Mouse (Mus musculus) fat pad, adult 2 months (tissue): ENCODE measurements around the gene Kmt5b.

Experiments used
- DNase-seq: peaks from one replicate; pipeline ENCODE4 v3.0.0-alpha.2; 2011; ENCODE audit warnings: low read depth, low spot score; ENCODE audit errors: extremely low read depth

The Kmt5b gene

DNA sequence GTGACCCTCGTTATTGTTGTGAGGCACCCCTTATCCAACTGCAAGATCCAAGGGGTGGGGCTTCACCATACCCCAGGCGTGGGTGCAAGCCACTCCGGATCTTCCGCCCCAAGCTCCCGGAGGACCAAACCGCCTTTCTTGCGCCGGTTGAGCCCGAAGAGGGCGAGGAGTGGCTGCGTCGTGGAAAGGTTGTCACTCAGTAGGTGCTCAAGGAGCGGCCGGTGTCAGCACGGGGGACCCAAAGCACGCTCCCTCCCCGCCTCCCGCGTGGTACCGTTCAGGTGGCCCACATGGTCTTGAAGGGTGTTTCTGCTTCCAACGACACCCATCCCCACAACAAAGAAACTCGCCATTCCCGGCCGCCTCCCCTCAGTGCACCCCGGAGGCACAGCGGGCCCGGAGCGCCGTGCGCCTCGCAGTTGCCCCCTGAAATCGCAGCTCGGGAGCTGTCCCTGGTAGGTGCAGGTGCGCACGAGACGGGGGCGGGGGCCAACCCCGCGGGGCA, at the start of gene Kmt5b:
Gene Kmt5b (plus strand): TSS at position 146 of the 505 bp plus-strand sequence.
- no peak for DNase-seq

DNA sequence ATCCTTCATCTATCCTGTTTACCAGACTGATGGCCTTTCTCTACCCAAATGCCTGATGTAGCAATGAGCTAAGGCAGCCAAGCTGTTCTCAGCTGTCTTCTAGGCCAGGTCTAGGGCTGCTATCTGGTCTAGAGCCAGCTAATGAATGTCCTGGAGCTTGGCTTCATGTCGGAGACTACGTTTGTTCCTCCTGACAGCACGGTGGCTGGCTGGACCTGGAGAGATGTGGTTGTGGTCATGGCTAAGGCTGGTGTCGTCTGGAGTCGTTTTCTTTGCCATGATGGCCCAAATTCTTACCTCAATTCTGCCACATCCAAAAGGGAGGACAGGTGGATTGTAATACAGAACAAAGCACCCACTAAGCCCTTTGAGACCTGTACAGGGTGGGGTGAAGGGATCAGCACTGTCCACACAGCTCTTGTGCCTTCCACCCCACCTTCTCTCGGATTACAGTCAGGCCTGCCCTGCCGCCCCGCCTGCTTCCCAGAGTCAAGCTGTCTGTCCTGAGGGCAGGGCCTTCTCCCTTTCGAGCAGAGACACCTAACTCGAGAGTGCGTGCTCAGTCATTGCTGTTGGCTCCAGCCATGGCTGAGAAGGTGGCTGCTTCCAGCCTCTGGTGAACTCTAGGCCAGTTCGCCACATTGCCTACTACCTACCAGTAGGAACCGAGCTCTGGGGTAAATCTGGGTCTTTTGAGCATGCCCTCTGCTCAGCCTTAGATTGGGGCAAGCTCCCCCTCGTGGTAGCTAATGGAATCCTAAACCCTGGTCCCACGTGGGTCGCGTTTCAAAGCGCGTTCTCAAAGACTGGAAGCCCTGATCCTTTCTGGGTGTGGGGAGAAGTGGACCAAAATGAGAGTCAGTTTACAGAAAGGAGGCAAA, 48.5 kb upstream of the Kmt5b start:
- DNase-seq: no peak

DNA sequence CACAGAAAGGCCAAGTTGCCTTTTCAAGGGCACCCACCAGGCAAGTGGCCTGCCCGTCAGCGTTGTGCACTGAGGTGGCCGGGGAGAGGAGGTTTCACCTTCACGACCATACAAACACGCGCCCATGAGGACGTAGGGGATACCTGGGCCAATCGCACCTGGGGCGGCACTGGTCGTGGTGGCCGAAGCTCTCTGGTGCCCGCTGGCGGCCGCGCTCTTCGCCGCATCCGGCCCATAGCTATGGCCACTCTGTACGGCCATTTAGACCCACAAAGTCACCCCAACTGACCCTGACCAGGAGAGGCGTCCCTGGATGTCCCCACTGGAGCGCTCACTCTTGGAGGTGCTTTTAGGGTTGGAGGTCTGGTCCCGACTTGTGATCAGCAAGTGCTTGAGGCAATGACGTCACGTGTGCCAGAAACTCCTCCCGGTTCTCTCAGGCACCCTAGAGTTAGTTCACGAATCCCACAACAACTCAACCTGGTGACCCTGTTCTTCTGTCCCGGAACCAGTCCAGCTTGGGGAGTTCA, 47.8 kb upstream of the Kmt5b start:
- DNase-seq: no peak

DNA sequence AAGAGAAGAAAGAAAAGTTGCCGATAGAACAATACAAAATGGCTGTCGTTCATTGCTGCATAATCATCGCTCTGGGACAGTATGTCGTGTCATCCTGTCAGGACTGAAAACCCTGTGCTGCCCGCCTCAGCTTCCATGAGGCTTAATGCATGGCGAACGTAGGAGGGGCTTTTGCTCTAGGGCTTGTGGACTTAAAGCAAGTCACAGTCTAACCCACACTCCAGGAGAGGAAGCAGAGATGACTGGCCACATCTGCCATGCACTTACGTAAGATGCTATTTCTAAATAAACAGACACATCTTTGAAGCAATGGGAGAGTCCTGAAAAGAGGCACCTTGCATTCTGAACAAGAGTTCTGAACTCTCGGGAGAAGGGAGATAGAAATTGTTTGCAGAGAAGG, 44.1 kb upstream of the Kmt5b start:
- DNase-seq: no peak

DNA sequence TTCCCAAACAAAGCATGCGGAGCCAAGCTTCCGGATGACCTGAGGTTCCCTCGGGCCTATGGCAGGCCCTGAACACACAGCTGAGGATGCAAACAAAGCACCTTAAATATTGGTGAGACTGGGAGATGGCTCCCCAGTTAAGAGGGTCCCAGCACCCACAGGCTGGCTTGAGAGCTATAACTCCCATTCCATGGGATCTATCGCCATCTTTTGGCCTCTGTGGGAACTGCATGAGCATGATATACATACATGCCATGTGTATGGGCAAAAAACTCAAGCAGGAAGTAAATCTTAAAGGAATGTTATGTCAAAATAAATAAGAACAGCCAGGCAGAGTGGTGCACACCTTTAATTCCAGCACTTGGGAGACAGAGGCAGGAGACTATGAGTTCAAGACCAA, 43.3 kb upstream of the Kmt5b start:
- DNase-seq: no peak

DNA sequence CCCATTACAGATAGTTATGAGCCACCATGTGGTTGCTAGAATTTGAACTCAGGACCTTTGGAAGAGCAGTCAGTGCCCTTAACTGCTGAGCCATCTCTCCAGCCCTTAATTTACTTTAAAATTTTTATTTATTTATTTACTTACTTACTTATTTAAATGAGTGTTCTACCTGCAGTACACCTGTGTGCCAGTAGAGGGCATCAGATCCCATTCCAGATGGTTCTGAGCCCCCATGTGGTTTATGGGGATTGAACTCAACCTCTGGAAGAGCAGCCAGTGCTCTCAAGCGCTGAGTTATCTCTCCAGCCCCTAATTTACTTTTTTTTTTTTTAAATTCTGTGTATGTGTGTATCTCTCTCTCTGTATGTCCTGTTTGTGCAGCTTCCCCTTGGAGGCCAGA, 42.4 kb upstream of the Kmt5b start:
- DNase-seq: no peak

DNA sequence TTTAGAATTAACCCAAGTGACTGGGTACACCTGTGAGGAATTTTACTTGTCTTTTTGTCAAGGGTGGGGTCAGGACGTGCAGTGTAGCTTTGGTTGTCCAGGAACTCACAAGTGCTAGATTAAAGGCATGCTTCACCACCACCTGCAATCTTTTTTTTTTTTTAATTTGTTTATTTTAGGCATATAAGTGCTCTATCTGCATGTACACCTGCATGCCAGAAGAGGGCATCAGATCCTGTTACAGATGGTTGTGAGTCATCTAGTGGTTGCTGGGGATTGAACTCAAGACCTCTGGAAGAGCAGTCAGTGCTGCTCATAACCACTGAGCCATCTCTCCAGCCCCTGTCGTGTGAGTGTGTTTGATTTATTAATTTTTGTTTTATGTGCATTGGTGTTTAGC, 38.3 kb upstream of the Kmt5b start:
- no peak for DNase-seq

DNA sequence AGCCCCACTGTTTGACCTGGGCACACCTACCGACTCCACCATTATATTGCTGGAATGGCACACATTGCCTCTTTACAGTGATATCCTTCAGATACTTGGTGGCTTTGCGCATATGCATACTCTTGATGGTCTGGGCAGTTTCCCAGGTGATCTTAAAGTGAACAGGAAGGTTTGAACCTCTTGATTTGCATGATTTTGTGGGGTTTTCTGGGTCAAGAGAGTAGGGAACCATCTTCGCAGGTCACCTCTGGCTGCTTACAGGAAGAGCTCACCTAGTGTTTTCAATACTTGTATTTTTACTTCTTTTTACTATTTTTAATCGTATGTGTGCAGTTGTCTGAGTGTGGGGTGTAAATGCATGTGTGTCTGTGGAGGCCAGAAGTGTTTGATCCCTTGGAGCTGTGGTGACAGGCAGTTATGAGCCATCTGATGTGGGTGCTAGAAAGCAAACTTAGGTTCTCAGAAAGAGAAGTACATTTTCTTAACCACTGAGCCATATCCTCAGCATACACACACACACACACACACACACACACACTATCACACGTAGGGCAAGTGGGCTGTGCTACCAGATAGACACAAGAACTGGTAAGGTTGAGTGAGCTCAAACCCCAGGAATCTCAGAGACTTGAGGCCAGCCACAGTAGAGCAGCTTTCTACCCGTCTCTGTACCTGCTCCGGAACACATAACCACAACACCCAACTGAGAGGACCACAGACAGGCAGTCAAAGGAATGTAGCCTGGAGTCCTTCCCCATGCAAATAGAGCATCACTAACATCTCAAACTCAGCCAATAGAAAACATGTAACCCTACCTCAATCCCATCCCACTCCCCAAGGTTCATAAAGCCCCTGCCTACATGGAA, 36.2 kb upstream of the Kmt5b start:
- DNase-seq: no peak

DNA sequence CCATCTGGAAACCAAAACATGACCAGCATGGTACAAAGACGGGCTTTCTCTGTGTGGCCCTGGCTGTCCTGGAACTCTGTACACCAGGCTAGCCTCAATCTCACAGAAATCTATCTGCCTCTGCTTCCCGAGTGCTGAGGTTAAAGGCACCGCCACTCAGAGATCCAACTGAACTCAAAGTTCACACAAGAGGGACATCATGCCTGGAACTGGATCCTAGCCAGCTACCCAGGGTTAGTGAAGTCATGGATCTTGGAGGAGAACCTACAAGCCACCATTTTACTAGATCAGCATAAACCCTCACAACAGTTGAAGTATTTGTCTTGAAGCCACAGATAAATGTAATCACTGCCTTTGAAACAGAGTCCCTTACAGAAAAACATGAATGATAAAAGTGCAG, 31.2 kb upstream of the Kmt5b start:
- DNase-seq: no peak

DNA sequence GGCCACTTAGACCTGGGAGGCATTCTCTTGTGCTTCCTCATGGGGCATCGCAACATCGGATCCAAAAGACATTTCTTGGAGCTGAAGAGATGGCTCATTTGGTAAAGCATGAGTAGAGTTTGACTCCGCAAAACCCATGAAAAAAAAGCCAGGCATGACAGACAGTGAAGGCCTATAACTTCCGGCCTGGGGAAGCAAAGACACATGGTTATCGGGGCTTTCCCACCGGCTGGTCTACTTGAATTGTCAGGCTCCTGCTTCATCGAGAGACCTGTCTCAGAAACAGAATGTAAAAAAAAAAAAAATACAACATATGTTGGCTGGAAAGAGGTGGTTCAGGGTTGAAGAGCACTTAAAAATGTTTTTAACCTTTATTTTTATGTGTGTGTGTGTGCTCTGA, 27.6 kb upstream of the Kmt5b start:
- no peak for DNase-seq

DNA sequence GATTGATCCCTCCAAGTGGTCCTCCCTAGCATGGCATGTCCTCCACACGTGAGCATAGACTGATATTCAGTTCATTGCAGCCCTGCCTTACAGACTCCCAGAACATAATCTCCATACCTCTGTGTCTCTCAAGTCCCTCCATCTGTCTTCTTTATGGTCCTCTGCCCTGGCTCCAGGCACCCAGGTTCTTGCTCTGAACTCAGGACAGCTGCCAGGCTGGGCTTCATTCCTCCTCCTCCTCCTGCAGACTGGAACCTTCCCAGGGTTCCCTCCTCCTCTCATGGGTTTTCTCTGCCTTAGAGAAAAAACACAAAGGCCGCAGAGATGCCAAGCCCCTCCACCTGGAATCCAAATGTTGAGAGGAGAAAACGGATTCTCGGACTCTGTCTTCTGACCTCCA, 24.5 kb upstream of the Kmt5b start:
- DNase-seq: no peak

DNA sequence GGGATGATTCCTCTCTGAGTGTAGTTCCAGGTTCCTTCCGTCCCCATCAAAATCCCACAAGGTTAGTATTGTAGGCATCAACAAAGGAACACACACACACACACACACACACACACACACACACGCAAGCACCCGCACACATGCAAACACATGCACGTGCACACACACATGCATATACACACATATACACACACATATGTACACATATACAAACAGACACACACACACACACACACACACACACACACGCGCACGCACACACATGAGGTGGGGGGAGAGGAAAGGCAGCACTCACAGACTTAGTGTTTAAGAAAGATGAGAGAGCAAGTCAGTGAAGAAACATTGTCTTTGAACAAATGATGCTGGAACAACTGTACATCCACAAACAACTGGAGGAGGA, 23.9 kb upstream of the Kmt5b start:
- DNase-seq: no peak

DNA sequence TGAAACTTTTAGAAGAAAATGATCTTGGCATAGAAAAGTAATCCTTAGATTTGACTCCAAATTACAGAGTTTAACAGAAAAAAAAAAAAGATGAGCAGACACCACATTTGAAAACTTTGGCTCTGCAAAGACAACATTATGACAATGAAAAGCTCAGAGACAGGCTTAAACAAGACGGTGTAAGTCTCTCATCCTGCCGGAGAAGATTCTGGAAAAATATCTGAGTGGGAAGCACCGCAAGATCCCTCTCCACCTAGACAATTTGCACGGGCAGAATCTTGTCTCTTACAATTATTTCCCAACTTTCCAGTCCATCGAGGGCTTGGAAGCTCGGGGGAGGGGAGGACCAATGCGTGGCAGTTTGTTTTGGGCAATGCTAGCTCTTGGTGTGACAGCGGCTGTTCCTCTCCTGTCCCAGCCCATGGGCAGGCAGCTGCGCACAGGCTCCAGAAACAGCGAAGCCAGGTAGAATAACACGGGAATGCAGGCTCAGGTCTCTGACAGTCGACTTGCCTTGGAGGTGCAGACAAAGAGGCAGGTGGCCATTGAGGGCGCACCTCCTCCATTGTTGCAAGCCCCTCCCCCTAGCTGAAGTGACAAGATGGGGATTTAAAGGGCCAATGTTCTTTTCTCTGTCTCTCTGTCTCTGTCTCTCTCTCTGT, 23.2 kb upstream of the Kmt5b start:
- no peak for DNase-seq

DNA sequence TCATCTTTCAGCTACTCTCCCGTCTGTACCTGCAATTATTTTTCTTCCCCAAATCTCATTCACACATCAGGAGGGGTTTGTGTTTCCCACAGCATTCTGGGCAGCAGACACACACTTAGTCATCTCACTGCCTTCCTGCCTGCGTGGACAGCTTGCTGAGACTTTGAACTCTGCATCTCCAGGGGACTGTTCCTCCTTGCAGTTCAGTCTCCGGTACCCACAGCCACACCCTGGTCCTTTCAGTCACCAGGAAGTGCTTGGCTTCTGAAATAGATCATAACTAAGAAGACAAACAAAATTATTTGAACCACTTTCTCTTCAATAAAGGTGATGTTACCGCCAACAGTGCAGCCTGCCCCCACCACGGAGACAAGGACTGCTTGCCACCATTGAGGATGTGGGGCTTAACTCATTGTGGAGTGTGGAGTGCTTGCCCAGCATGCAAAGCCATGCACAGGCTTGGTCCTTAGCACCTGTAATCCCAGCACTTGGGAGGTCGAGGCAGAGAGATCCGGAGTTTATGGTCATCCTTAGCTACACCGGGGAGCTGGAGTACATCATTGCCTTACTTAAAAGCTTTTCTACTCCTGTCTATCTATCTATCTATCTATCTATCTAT, 14.5 kb upstream of the Kmt5b start:
- no peak for DNase-seq

DNA sequence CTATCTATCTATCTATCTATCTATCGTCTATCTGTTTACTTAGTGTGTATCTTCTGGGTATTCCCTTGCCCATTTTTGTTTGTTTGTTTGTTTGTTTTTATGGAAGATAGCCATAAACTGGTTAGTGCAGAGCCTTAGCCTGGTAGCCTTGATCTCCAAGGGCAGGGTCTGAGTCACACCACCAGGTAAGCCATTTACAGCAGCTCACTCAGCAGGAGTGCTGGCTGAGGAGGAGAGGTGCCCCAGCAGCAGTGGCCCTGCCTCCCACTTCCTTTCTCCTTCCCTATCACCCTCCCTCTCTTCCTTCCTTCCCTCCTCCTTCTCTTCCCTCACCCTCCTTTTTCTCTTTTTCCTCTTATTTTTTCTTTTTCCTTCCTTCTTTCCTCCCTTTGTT, 14.0 kb upstream of the Kmt5b start:
- DNase-seq: no peak

DNA sequence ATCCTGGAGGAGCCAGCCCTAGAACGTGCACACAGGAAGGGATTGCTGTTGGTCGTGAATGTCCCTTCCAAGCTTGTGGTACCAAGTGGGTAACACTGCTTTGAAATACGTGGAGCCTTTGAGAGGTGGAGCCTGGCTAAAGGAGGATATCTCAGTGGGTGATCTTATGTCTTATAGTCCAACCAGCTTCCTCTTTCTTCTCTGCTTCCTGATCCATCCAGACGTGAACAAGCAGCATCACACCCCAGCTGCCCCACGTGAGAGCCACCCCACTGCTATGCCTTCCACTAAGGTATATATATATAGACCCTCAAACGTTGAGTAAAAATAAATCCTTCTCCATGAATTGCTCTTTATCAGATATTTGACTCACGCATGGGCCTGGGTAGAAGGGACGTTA, 13.5 kb upstream of the Kmt5b start:
- DNase-seq: no peak

DNA sequence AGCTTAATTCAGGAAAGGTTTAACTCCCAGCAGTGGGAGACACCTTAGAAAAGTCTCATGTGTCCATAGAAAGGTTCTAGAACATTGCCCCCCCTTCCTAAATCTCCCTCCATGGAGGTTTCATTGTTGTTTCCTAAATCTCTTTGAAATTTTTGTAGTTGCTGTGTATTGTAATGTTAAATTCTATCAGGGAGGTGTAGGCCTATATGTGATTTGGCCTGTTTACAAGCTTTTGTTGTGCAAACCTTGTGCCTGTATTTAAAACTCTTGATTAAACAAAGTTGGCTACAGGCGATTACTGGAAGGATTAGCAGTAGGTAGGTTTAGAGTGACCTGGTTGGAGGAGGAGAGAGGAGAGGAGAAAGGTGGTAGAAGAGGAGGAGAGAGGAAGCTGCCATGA, 9.4 kb upstream of the Kmt5b start:
- no peak for DNase-seq

DNA sequence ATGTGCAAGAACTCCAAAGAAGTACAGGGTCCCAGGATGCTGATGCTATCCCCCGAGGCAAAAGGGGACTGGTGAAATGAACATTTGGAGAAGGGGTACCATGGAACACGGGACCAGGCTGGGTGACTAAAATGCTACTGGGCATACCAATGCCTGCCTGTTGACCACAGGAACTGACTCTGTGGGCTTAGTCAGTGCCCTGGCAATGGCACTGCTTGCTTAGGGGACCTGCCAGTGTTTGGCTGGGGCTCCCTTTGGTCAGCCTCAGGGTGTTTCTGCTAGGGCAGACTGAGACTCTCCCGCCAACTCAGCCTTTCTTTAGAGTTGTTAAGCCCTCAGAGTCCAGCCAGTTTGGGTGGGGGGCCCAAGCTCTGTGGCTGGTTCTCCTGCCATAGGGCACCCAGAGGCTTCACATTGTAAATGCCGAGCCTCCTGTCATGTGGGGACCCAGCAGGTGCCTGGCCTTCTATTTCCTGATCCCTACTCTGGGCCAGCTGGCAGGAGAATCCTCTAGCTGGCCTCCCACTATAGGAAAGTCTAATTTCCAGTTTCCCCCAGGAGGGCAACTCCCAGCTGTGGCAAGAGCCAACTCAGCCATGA, 1.9 kb upstream of the Kmt5b start:
- DNase-seq: no peak

DNA sequence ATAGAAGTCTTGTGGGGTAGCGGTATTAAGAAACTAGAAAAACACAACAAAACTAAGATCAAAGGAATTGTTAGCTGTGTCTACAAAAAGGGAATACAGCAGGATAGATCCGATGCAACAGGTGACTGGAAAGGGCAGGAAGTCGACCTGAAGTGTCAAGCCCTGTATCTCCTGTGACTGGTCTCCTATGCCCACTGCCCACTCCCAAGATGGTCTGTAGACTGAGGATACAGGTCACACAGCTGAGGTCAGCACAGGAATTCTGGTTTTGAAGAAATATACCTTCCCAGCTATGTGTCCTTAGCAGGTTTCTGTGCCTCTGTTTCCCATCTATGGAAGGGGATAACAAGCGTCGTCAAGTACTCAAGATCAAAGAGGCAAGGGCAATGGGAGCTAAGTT, 843 bp upstream of the Kmt5b start:
- no peak for DNase-seq
